Mouse (Mus musculus) G1E (cell line): ENCODE data around the gene Cd4. TPM values are rescaled to one million over a fixed set of nuclear protein-coding genes. Genes with fewer than 3 reads are reported as not detected.

Experiments
- ATAC-seq: 2 replicates; pipeline ENCODE4 v1.8.0; 2016; ENCODE audit warnings: mild to moderate bottlenecking; ENCODE audit not compliant: insufficient number of reproducible peaks, poor library complexity, low FRiP score, severe bottlenecking; ENCODE audit errors: extremely low read depth
- DNase-seq: peaks from one replicate; pipeline ENCODE4 v3.0.0; 2012; ENCODE audit warnings: low spot score
- H3K27me3 ChIP-seq: 2 replicates; pipeline ENCODE4 v1.6.1; 2012; ENCODE audit warnings: mild to moderate bottlenecking, low read length, inconsistent platforms; ENCODE audit not compliant: insufficient read depth
- H3K36me3 ChIP-seq: replicated peaks from 2 replicates; pipeline ENCODE3; 2012; ENCODE audit warnings: mild to moderate bottlenecking, inconsistent platforms
- H3K4me1 ChIP-seq: 2 replicates; pipeline ENCODE4 v1.6.1; 2012; ENCODE audit warnings: low read depth, low read length, inconsistent platforms, mixed read lengths; ENCODE audit not compliant: insufficient read depth
- H3K4me3 ChIP-seq: 2 replicates; pipeline ENCODE4 v1.5.1; 2012; ENCODE audit warnings: low read depth, mild to moderate bottlenecking, inconsistent platforms, low read length, moderate library complexity, mixed read lengths
- H3K9me3 ChIP-seq: replicated peaks from 2 replicates; pipeline ENCODE4 v1.6.1; 2012; ENCODE audit warnings: inconsistent platforms
- CTCF ChIP-seq: IDR thresholded peaks from 2 replicates; pipeline ENCODE4 v1.5.1; 2012; ENCODE audit warnings: low read depth, low read length, inconsistent platforms, mixed read lengths
- GATA1 ChIP-seq: IDR thresholded peaks from 2 replicates; pipeline ENCODE4 v1.6.1; 2012; ENCODE audit warnings: borderline replicate concordance, low read length, inconsistent platforms, mixed read lengths
- GATA2 ChIP-seq: IDR thresholded peaks from 2 replicates; pipeline ENCODE4 v1.6.1; 2012; ENCODE audit warnings: low read depth, low read length, inconsistent platforms, borderline replicate concordance
- POLR2AphosphoS5 ChIP-seq: IDR thresholded peaks from 2 replicates; pipeline ENCODE4 v1.6.1; 2012; ENCODE audit warnings: low read depth, low read length, inconsistent platforms; ENCODE audit not compliant: insufficient replicate concordance
- TAL1 ChIP-seq: conservative IDR thresholded peaks from 2 replicates; pipeline ENCODE4 v1.6.1; 2012; ENCODE audit warnings: low read depth, low read length, inconsistent platforms, mixed read lengths
- polyA plus RNA-seq: library from polyadenylated mRNA; stranded (reverse); fragments of >175 nt; gene quantifications from 2 replicates; pipeline ENCODE4 v1.2.3, GENCODE M21; 2012
- total RNA-seq, 2 experiments: library from RNA; stranded (forward) in 1 of 2; stranded (reverse) in 1 of 2; fragments of 200-1000 nt in 1 of 2; fragments of >200 nt in 1 of 2; fragmentation: Nextera tagmentation in 1 of 2; gene quantifications; 2 replicates each; pipeline ENCODE4 v1.2.3; 2014 to 2017

Cd4 gene
- total and polyA plus RNA-seq, 3 experiments: 0.33 TPM; not detected in 2

DNA sequence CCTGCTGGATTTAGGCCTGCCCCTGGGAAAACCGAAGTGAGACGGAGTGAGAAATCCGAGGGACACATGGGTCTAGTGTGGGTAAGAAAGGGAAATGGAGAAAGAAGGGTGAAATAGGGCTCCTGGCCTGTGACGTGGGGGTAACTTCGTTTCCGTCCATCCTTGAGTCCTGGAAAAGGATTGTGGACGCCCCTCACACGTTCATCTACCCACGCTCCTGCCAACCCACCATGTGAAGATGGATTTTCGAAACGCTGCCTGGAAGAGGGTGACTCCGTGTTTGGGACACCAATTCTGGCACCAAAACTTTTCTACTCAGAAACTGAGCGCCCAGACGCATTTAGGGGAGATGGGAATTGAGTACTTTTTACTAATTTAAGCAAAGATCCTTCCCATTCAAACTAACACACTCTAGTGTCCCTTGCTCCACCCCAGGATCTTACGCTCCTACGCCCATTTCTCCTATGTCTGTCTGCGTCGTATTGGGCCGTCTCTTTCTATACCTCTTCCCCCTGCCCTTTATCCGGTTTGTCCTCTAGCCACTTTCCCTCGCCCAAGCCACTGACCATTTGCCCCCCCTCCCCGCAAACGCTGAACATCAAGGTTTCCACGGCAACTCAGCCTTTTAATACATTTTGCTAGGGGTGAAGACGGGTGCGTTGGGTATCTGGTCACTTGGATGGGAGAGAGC is 30.0 kb downstream of the Cd4 start:
- Histone ChIP-seq H3K4me3 (no peak overlapping the region), H3K27me3 (peaks cover 66% of the 10 kb centered on the region), H3K4me1 (peaks cover 2% of the 10 kb centered on the region; the same call in 1 of the 2 replicates), H3K36me3 (no peaks in the 10 kb centered on the region), H3K9me3 (no peaks in the 10 kb centered on the region)
- no peak for DNase-seq
- no peak for ATAC-seq
- TF ChIP-seq GATA1 (no peak), TAL1 (no peak), GATA2 (no peak), POLR2AphosphoS5 (no peak), CTCF (no peak)

DNA sequence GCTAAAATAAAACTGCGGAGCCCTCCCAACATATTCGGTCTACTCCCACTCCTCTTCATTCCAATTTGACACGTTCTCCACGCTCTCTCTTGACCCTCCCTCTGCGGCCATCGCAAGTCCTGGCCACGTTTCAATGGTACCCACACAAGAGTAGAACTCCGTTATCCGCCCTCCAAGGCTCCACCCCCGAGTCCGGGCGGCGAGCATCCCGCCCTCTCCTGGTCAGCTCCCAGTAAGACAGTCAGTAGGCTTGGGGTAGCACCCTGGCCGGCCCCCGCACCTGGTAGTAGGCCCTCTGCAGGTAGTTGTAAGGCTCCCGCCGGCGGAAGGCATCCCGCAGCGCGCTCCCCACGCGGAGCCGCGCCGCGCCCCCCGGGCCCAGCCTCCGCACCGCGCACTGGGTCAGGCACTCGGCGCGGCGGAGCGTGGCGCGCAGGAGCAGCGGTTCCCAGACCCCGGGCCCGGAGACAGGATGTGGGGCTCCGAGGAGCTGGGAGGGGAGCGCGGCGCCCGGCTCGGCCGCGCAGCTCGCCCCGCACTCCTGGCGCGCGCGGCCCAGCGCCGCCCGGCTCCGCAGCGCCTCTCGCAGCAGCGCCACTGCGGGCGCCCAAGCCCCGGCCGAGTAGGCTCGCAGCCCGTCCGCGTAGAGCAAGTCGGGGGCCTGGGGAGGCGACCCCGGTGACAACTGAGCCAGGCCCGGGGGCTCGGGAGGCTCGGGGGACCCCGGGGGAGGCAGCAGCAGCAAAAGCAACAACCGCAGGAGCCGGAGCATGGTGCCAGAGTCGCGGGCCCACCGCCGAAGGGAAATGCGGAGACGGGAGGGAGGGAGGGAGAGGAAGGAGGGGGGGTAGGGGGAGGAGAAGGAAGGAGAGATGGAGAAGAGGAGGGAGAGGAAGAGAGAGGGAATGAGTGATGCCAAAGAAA is 30.8 kb downstream of the Cd4 start, which contains the start of gene P3h3:
Gene P3h3, minus strand, starts transcription at position 837 of the 924 bp plus-strand sequence.
- H3K9me3 ChIP-seq: no peaks in the 10 kb centered on the region
- ATAC-seq (no peak), DNase-seq (no peak)
- peaks cover 67% of the 10 kb centered on the region for H3K27me3 ChIP-seq
- no peak for TF ChIP-seq GATA1
- no peak for TF ChIP-seq CTCF
- TF ChIP-seq GATA2: no peak
- no peak for TF ChIP-seq TAL1
- no peak for TF ChIP-seq POLR2AphosphoS5
- H3K36me3 ChIP-seq: no peaks in the 10 kb centered on the region
- no peak within 1 kb of the TSS for H3K4me3 ChIP-seq
- H3K4me1 ChIP-seq: 0 out of 2 replicates have a peak, but pooled peaks cover 2% of the 10 kb centered on the region

DNA sequence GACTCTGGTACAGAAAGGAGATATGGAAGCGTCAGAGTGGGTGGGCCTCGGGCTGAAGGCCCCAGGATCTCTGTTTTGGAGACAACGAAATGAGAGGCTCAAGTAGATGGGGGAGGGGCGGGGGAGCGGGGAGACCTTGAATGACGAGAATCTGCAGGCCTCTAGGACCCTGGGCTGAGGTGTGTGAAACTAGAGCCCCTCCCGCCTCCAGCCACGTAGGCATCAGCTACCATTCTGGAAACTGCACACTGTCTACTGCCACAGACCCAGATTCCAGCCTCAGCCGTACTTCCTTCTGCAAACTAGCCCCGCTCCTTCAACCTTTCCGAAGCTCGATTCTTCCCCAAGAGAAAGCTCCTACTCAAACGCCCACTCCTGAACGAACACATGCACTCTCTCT is 31.7 kb downstream of the Cd4 start:
- Histone ChIP-seq H3K9me3 (no peaks in the 10 kb centered on the region), H3K4me3 (no peak overlapping the region), H3K4me1 (0 out of 2 replicates have a peak, but pooled peaks cover 2% of the 10 kb centered on the region), H3K27me3 (peaks cover 59% of the 10 kb centered on the region), H3K36me3 (no peaks in the 10 kb centered on the region)
- DNase-seq (no peak), ATAC-seq (no peak)
- TF ChIP-seq GATA1 (no peak), GATA2 (no peak), POLR2AphosphoS5 (no peak), CTCF (no peak), TAL1 (no peak)

DNA sequence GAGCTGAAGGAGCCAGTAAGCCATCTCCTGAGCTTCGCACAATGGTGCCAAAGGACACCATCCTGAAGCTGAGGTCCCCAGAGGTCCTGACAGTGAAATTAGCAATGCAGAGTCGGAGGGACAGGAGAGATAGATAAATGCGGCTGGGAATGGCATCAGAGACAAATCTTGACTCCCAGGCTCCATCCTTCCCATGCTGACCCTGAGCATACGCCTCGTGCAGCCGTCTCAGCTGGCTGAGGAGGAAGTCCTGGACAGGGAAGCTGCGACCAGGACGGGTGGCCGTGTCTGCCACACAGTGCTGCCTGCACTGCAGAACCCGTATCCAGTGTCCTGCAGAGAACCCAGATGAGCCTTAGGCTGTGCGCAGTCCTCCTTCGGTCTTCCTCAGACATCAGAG is 33.4 kb downstream of the Cd4 start:
- no peaks in the 10 kb centered on the region for H3K36me3 ChIP-seq
- peaks cover 58% of the 10 kb centered on the region for H3K27me3 ChIP-seq
- no peak for ATAC-seq
- DNase-seq: no peak
- TF ChIP-seq GATA2 (no peak), CTCF (no peak), GATA1 (no peak), TAL1 (no peak), POLR2AphosphoS5 (no peak)
- no peaks in the 10 kb centered on the region for H3K9me3 ChIP-seq
- no peaks in the 10 kb centered on the region for H3K4me1 ChIP-seq
- H3K4me3 ChIP-seq: no peak overlapping the region

DNA sequence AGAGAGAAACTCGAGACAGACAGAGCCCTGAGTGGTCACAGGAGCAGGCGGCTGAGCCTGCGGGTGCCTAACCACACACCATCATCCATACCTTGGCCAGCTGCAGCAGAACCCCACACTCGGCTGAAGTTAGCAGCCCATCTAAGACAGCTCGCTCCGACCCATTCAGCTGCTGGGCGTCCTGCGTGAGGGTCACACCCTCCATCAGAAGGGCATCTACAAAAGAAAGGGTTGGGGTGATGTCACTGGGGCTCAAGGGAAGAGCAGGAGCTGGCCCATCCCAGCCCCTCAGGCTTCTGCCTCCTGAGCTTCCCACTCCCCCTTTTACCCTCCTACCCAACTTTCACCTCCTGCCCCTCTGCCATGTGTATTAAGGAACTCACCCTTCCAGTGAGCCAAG is 37.5 kb downstream of the Cd4 start:
- TF ChIP-seq CTCF: no peak
- TF ChIP-seq TAL1: no peak
- no peak for TF ChIP-seq GATA1
- no peak for TF ChIP-seq POLR2AphosphoS5
- TF ChIP-seq GATA2: no peak
- Histone ChIP-seq H3K27me3 (peaks cover 55% of the 10 kb centered on the region), H3K36me3 (no peaks in the 10 kb centered on the region), H3K4me1 (peaks cover 2% of the 10 kb centered on the region; the same call in 1 of the 2 replicates), H3K9me3 (no peaks in the 10 kb centered on the region), H3K4me3 (no peak overlapping the region)
- DNase-seq: no peak
- no peak for ATAC-seq

DNA sequence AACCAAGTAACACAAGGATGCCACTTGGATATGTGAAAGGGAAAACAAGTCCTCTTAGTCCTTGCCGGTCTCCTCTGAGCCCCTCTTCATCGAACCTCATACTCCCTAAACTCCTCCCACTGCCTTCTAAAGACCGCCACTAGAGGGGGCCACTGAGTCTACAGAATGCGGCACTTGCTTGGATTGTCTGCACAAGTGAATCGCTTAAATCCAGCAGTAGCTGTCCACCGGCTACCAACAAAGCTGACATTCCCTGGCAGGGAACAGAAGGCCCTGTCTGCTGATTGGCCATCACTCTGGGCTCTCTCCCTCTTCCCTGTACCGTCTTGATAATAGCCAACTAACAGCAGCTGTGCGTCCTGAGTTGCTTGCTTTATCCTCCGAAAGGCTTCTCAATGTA is 40.7 kb downstream of the Cd4 start:
- Histone ChIP-seq H3K36me3 (no peaks in the 10 kb centered on the region), H3K4me3 (no peak overlapping the region), H3K27me3 (peaks cover 51% of the 10 kb centered on the region), H3K4me1 (peaks cover 2% of the 10 kb centered on the region; the same call in 1 of the 2 replicates), H3K9me3 (no peaks in the 10 kb centered on the region)
- peak; percentile 63 for ATAC-seq
- TF ChIP-seq CTCF (peak; percentile 97), POLR2AphosphoS5 (no peak)
- peak; percentile 38 for DNase-seq
